Mouse (Mus musculus) B cell, adult 2 months (primary cell): Measurements from ENCODE around the gene Sdhaf3.

ENCODE experiments used
- DNase-seq, 2 experiments: peaks; one replicate each; pipeline ENCODE4 v3.0.0; 2022

The Sdhaf3 gene

DNA sequence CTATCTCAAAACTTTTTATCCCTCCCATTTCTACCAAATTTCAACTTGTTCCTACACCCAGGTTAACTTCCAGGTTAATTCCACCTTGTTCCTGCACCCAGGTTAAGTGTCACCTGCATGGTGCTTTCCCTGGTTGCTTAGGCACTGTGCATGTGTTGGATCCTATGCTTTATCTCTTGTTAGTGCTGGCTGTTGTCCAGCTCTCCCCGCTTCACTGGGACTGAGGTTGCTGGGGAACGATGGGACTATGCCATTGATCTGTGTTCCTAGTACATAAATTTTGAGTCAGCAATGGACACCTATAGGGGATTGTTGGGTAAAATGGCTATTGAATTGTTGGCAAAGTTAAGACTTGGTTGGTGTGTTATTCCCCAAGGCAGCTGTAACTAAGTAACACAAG lies 113.7 kb downstream of the Sdhaf3 start:
- no peak for DNase-seq

DNA sequence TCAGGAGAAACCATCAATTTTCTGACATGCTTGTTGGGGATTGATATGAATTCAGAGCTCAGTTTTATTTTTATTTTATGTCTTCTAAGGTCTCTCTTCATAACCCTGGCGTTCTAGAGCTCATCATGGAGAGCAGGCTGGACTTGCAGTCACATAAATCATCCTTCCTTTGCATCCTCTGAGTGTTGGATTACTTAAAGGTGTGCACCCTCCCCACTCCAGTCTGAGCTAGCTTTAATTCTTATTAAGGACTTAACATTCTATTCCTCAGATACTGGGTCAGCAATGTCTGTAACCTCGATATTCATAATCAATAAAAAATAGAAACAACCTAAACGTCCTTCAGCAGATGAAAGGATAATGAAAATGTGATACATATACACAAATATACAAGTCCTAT lies 126.2 kb downstream of the Sdhaf3 start:
- no peak for DNase-seq

DNA sequence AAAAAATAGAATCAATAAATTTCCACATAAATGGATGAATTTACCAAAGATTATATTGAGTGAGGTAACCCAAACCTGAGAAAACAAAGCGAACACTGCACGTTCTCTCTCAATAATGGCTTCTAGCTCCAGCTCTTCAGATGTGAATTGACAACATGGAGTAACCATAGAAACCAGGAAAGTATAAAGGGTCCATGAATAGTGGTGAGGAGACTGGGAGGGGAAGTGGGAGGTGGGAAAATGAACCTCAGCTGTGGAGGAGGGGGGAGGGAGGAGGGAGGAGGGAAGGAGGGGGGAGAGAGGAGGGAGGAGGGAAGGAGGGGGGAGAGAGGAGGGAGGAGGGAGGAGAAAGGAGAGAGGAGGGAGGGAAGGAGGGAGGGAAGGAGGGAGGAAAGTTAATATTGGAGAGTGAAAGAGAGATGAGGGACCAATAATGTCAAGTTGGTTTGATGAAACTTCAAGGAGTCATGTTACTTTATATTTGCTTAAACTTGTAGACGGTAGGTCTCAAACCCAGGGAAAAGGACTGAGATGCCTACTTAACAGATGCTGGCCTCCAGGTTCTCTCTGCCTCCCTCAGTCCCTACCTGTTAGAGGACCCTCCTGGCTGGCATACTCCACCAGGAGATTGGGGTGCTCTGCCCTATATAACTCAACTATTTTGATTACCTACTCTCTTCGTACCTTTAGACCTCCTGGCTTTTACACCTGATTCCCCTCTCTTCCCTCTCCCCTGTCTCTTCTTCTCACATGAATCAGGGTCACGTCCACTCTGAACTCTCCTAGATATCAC lies 126.9 kb downstream of the Sdhaf3 start:
- no peak for DNase-seq

DNA sequence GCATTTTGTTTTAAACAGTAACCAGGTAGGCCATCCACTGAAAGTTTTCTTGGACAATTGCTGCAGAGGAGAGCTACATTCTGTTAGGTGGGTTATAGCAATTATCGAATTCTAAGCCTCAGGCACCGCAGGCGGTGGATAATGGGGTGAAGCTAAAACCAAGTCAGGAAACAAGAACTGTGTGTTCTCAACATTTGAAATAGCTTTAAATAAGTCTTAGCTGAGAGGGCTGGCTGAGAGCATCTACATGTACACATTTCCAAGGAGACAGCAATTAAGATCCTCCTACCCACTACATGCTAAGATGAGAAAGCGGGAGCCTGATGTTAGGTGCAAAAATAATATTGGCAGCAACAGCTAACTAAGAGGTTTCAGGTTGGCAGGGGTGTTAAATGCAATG lies 127.9 kb downstream of the Sdhaf3 start:
- DNase-seq = no peak

- DNase-seq = no peak
Observed at GRCm38 (mm10) chr6:7084370-7084769, 128.6 kb downstream of the Sdhaf3 start.

DNA sequence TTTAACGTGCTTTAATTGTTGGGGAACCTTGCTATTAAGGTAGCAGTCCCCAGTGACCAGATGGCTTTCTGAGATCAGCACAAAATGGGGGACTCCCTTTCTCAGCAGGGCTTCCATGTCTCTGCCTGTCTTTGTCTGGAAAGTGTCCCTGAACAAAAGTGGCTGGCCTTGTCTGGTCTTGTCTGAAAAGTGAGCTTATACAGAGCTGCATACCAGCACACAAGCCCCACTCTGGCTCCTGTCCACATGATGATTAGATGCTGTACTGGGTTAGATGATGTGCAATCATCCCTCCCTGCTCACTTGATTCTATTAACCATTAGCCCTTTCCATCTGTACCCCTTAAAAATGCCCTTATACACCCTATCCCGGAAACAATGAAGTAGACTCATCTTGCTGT lies 129.7 kb downstream of the Sdhaf3 start:
- DNase-seq = no peak

- no peak for DNase-seq
Observed at GRCm38 (mm10) chr6:7092094-7092493, 136.3 kb downstream of the Sdhaf3 start.
